Mouse (Mus musculus) heart, adult 9 months (tissue): ENCODE measurements at regions not wholly inside any gene's neighbourhood (a gene's known extent, or its start where the extent isn't known, plus 50 kb on each side); places are given as distances from the start of the nearest gene placed in this dataset.

Experiments used
- DNase-seq, 2 experiments: peaks; one replicate each; pipeline ENCODE4 v3.0.0; 2022; ENCODE audit warnings: low spot score in 2 of 2

DNA sequence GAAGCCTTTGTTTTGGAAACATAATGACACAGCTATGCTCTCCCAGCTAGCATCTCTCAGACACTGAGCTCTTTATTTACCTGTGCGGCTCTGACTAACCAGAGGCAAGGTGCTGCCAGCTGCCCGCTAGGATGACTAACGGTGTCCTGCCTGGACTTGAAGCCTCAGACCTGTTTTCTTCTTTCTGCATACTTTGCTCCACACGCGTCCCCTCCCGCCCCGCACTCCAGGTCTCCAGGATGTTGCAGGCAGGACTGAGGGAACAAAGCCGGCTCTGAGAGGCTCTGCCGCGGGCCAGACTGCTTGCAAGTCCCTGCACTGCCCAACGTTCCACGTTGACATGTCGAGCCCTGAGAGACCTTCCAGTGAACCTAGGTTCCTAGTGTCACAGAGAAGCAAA is 106.2 kb upstream of the Efcab1 start:
- DNase-seq, result no peak

DNA sequence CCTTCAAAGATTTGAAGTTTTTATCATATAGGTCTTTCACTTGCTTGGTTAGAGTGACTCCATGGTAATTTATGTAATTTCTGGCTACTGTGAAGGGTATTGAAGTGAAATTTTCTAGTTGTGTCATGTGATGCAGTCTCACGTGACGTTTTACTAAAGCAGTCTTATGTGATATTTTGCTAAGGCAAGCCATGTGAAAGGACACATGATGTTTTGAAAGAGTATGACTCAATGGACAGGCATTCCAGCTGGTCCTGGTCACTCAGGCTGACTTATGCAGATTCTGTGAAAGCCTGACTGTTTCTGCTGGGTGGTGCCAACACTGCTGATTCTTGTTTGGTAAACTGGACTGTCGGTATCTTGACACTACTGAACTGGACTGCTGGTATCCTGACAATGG is 79.4 kb upstream of the Efcab1 start:
- DNase-seq, result peak; percentile 29 to 35

DNA sequence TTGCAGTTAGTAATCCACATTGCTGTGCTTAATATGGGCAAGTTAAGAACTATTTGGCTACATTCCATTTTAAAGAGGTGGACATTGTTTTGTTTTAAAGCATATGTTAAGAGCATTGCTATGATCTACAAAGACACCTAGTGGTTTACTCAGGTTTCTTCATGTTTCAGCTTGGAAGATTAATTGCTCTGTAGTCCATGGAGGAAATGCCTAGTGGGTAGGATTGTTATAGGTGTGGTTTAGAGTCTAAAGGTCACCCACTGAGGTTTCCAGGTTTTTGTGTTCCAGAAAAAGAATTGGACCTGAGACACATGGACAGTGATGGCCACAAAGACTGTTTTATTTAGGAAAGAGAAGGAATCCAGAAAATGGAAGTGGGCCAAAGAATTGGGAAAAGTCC is 65.6 kb upstream of the Efcab1 start:
- DNase-seq, result no peak
